Mouse (Mus musculus) left cerebral cortex, adult 9 months (tissue): ENCODE results near the gene Lingo3.

Experiments
- DNase-seq, 2 experiments: peaks; one replicate each; pipeline ENCODE4 v3.0.0; 2022; ENCODE audit warnings: low spot score in 2 of 2

The Lingo3 gene

GRCm38 (mm10) chr10:80843931-80844547 lies at the start of gene Lingo3:
TSS of gene Lingo3 (minus strand) at chr10:80844039.
- peak in 1 of 2 experiments; percentile 52 for DNase-seq

GRCm38 (mm10) chr10:80887181-80887580 lies 43.3 kb upstream of the Lingo3 start:
- DNase-seq, result no peak

GRCm38 (mm10) chr10:80881301-80881700 lies 37.5 kb upstream of the Lingo3 start:
- peak in 1 of 2 experiments; percentile 74 for DNase-seq

- DNase-seq, result no peak
Observed at GRCm38 (mm10) chr10:80880901-80881300, 37.1 kb upstream of the Lingo3 start.

- peak in 1 of 2 experiments; percentile 51 for DNase-seq
Observed at GRCm38 (mm10) chr10:80880131-80880641, 36.3 kb upstream of the Lingo3 start.

GRCm38 (mm10) chr10:80876594-80876993 lies 32.8 kb upstream of the Lingo3 start:
- no peak for DNase-seq

- DNase-seq, result peak in 1 of 2 experiments; percentile 61
Observed at GRCm38 (mm10) chr10:80876028-80876427, 32.2 kb upstream of the Lingo3 start.

GRCm38 (mm10) chr10:80874035-80874434 lies 30.2 kb upstream of the Lingo3 start:
- DNase-seq, result no peak

- DNase-seq, result no peak
Observed at GRCm38 (mm10) chr10:80871581-80871980, 27.7 kb upstream of the Lingo3 start, which contains the start of gene Tmprss9. TSS of gene Tmprss9 (plus strand) at chr10:80871848.

GRCm38 (mm10) chr10:80870993-80871392 lies 27.2 kb upstream of the Lingo3 start:
- DNase-seq, result no peak

- DNase-seq, result no peak
Observed at GRCm38 (mm10) chr10:80864446-80864845, 20.6 kb upstream of the Lingo3 start.

- no peak for DNase-seq
Observed at GRCm38 (mm10) chr10:80862305-80862704, 18.5 kb upstream of the Lingo3 start.

- DNase-seq, result no peak
Observed at GRCm38 (mm10) chr10:80858350-80858935, 14.6 kb upstream of the Lingo3 start.

- DNase-seq, result no peak
Observed at GRCm38 (mm10) chr10:80857848-80858247, 14.0 kb upstream of the Lingo3 start.

GRCm38 (mm10) chr10:80857386-80857785 lies 13.5 kb upstream of the Lingo3 start:
- DNase-seq, result no peak

GRCm38 (mm10) chr10:80856908-80857307 lies 13.1 kb upstream of the Lingo3 start:
- DNase-seq, result no peak

GRCm38 (mm10) chr10:80856267-80856666 lies 12.4 kb upstream of the Lingo3 start:
- no peak for DNase-seq

- no peak for DNase-seq
Observed at GRCm38 (mm10) chr10:80855749-80856073, 11.9 kb upstream of the Lingo3 start.

- peak; percentile 86 to 97 for DNase-seq
Observed at GRCm38 (mm10) chr10:80854913-80855748, 11.3 kb upstream of the Lingo3 start, which contains the start of the genes Lsm7 and Sppl2b. TSS of gene Lsm7 (minus strand) at chr10:80855209. TSS of gene Sppl2b (plus strand) at chr10:80855275.

- DNase-seq, result no peak
Observed at GRCm38 (mm10) chr10:80848571-80848970, 4.7 kb upstream of the Lingo3 start.

- peak in 1 of 2 experiments; percentile 67 for DNase-seq
Observed at GRCm38 (mm10) chr10:80845732-80846131, 1.9 kb upstream of the Lingo3 start.

- no peak for DNase-seq
Observed at GRCm38 (mm10) chr10:80845055-80845693, 1.3 kb upstream of the Lingo3 start.
